Mouse (Mus musculus): ENCODE data around the gene Cyp2g1. TPM values are rescaled to one million over a fixed set of nuclear protein-coding genes. Genes with fewer than 3 reads are reported as not detected.
"Not testable (repeated sequence)": the region's sequence is repeated elsewhere in the genome, so short reads cannot be mapped to it uniquely, and the experiment has no call there.

The Cyp2g1 gene
- polyA plus RNA-seq, 1 experiment from 2014 or later = not detected

DNA sequence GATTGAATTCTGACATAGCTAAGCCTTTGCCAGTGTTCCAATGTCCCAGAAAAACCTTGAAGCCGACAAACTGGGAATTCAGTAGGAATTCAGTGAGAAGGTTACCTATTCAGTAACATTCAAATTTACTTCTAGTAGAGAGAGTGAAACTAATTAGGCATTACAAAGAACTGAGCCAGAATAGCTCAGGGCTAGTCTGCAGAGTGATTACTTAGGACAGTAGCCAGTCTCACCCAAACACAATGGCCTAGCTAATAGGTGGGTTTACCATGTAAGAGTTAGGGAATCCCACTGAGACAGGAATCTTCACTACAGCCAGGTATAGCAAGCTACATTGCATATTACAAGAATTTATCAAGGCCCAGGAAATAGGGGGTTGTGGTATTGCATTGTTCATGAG is 22.7 kb upstream of the Cyp2g1 start:
- not testable (repeated sequence) for H3K4me2 ChIP-seq; H3K36me3 ChIP-seq; H3K27me3 ChIP-seq (replicated peaks); H3K4me3 ChIP-seq; H3K4me1 ChIP-seq; ATAC-seq; H3K27ac ChIP-seq; H3K9ac ChIP-seq; H3K9me3 ChIP-seq (replicated peaks)
- WGBS (ENCODE audit: insufficient replicate concordance) = 57% methylated on average over 1 of the region's 1 CpGs

DNA sequence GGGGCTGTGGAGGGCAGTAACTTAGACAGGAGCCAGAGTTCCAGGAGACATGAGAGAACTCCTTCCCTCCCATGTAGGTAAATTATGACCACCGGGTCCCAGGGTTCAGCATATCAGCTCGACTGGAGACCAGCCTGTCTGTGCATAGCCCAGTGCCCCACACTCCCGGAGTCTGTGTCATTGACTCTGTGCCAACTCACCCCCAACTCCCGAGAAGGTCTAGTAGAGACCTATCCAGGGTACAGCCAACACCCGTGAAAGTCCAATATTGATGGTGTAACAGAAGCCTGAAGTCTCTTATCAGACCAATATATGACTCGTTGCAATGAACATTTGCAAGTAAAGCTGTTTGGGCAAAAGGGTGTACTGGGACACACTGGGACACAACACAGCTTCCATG is 18.7 kb upstream of the Cyp2g1 start:
- no peaks in the 10 kb centered on the region for H3K4me1 ChIP-seq
- ATAC-seq = no peak
- no peak overlapping the region for H3K4me2 ChIP-seq
- H3K27me3 ChIP-seq (replicated peaks) = no peaks in the 10 kb centered on the region
- H3K4me3 ChIP-seq = no peak overlapping the region
- no peak overlapping the region for H3K9ac ChIP-seq
- no peaks in the 10 kb centered on the region for H3K36me3 ChIP-seq
- no peaks in the 10 kb centered on the region for H3K9me3 ChIP-seq (replicated peaks)
- 57% methylated on average over 6 of the region's 6 CpGs for WGBS (ENCODE audit: insufficient replicate concordance)
- no peak overlapping the region for H3K27ac ChIP-seq

DNA sequence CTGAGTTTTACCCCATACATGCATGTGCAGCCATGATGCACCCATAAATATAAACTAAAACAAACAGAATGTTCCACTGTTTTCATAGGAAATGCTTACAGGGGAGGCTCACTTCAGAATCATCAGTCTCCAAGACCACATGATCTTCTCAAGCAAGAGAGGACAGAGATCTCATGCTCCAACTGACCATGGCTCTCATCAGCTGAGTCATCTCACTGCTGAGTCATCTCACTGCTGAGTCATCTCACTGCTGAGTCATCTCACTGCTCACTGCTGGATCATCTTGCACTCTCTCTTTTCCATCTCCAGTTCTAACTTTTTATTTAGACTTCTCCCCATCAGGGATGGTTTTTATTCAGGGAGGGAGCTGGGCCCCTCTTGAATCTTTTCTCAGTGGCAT is 8.6 kb upstream of the Cyp2g1 start:
- no peaks in the 10 kb centered on the region for H3K27me3 ChIP-seq (replicated peaks)
- H3K36me3 ChIP-seq = no peaks in the 10 kb centered on the region
- H3K27ac ChIP-seq = no peak overlapping the region
- no peaks in the 10 kb centered on the region for H3K9me3 ChIP-seq (replicated peaks)
- ATAC-seq = no peak
- H3K4me2 ChIP-seq = no peak overlapping the region
- H3K4me3 ChIP-seq = no peak overlapping the region
- H3K9ac ChIP-seq = no peak overlapping the region
- no peaks in the 10 kb centered on the region for H3K4me1 ChIP-seq

DNA sequence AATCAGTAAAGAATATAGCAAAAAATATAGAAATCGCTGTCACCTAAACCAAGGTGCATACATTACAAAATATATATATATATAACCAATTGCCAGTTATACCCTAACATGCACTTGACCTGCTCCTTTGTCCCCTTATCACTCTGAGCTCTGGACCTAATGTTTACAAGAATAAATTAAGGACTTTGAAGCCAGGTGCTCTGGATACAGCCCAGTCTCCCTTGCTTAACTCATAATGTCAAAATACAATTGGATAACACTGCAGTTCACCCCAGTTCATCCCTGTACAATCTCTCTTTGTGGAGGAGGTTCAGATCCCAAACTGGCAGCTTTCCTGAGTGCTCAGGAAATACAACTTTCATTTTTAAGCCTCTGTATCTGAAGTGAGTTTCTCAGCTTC is 7.7 kb upstream of the Cyp2g1 start:
- WGBS (ENCODE audit: insufficient replicate concordance) = 58% methylated on average over 1 of the region's 1 CpGs
- ATAC-seq = no peak

DNA sequence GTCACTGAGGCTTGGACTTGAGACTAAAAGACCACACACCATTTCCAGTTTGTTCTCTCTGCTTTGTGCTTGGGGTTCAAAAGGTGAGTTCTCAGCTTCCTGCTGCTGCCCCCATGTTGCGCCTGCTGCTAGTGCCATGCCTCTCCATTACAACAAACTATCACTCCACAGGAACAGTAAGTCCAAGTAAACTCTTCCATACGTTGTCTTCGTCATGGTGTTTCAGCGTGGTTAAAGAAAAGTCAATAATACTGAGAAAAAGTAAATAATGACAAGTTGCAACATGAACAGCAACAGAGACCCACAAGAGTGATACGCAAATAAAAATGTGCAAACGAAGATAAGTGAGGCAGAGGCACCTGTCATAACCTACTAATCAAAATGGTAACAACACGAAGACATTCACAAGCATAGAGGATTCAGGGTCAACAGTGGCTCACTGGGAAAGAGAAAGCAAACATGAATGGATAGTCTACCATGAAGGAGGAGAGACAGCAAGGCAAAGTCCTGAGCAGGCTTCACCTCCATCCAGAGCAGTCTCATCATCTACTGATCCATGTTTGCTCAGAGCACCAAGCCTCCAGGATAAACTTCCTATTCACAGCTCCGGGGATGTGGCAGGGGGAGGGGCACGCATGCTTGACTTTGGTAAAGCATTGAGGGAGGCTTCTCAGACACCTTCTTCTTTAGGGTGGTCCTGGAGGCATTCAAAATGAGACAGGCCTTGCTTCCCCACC is 23.0 kb downstream of the Cyp2g1 start:
- 61% methylated on average over 9 of the region's 9 CpGs for WGBS (ENCODE audit: insufficient replicate concordance)
- not testable (repeated sequence) for H3K36me3 ChIP-seq; H3K27me3 ChIP-seq (replicated peaks); H3K4me2 ChIP-seq; H3K4me3 ChIP-seq; H3K9ac ChIP-seq; H3K9me3 ChIP-seq (replicated peaks); H3K27ac ChIP-seq; H3K4me1 ChIP-seq; ATAC-seq

More for the DNA sequence above, 7.7 kb upstream of the Cyp2g1 start:
- H3K4me1 ChIP-seq = no peaks in the 10 kb centered on the region
- no peak overlapping the region for H3K4me3 ChIP-seq
- H3K4me2 ChIP-seq = no peak overlapping the region
- H3K9ac ChIP-seq = no peak overlapping the region
- H3K27me3 ChIP-seq (replicated peaks) = no peaks in the 10 kb centered on the region
- no peak overlapping the region for H3K27ac ChIP-seq
- no peaks in the 10 kb centered on the region for H3K9me3 ChIP-seq (replicated peaks)
- no peaks in the 10 kb centered on the region for H3K36me3 ChIP-seq

DNA sequence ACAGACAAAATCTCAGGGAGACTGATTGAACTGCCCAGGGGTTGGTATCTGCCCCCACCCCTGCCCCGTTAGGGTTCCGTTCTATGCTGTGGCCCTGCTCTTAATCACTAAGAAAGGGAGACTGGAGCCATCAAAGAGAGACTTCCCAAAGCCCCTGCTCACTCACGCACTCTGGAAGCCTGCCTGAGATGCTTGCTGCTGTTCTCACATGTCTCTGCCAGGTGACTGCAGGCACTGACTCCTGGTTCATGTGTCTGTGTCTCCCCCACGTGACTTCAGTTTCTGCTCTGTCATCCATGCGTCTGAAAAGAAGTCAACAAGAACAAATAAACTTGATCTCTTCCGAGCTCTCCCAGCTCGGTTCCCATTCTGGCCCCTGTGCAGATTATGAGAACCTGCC is 24.0 kb downstream of the Cyp2g1 start:
- not testable (repeated sequence) for ATAC-seq; H3K27me3 ChIP-seq (replicated peaks); H3K4me1 ChIP-seq; H3K27ac ChIP-seq; H3K9ac ChIP-seq; H3K36me3 ChIP-seq; H3K4me3 ChIP-seq; H3K4me2 ChIP-seq; H3K9me3 ChIP-seq (replicated peaks)
- WGBS (ENCODE audit: insufficient replicate concordance) = 63% methylated on average over 7 of the region's 7 CpGs

DNA sequence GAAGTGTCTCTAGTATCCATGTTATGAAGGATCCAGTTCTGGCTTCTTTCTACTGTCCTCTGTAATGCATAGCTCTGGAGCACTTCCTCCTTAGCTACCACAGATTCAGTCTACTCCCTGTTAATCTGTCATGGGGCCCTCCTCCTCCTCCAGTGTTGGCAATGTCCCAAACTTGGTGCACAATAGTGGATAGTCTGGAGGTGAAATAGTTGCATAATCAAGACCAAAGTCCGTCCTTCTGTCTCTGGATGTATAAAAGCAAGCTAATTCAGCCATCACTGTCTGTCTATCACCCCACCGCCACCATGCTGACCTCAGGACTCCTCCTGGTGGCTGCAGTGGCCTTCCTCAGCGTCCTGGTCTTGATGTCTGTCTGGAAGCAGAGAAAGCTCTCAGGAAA is 26.4 kb downstream of the Cyp2g1 start, which contains the start of gene Cyp2a5:
Gene Cyp2a5 (plus strand): TSS at position 247 of the 400 bp plus-strand sequence.
- H3K4me1 ChIP-seq; H3K9ac ChIP-seq; H3K9me3 ChIP-seq (replicated peaks); H3K4me3 ChIP-seq; H3K36me3 ChIP-seq; ATAC-seq; H3K4me2 ChIP-seq; H3K27me3 ChIP-seq (replicated peaks); H3K27ac ChIP-seq: not testable (repeated sequence)
- 51% methylated on average over 3 of the region's 3 CpGs for WGBS (ENCODE audit: insufficient replicate concordance)

DNA sequence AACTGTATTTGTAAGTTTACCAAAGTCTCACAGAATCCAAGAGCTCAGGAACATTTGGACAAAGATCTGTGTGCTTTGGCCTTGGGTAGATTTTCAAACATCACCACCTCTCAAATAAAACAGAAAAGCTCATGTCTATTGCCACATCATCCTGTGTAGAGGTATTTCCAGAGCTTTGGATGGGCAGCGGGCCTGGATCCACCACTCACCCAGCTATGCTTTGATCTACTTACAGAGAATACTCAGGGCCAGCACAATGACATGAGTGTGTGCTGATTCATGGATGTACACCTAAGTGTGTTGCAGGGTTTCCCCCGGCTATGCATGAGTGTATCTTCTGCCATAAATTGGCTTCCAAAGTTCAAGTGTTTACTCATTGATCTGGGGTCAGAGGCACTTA is 34.7 kb downstream of the Cyp2g1 start:
- not testable (repeated sequence) for ATAC-seq, H3K9ac ChIP-seq

DNA sequence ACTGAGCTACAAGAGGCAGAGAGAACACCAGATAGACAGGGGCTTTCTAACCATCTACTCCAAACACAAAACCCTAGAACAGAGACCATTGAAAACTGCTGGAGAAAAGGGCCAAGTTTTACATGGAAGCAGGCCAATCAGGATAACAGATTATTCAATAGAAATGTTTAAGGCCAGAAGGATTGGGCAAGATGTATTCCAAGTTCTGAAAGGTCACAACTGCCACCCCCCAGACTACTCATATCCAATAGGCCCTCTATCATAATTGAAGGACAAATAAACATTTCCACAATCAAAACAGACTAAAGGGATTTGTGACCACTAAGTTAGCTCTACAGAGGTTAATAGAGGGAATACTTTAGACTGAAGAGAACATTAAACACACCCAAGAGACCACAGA is 41.4 kb downstream of the Cyp2g1 start:
- H3K9me3 ChIP-seq (replicated peaks); H3K36me3 ChIP-seq; H3K4me1 ChIP-seq; H3K4me3 ChIP-seq; H3K4me2 ChIP-seq; ATAC-seq; H3K9ac ChIP-seq; H3K27ac ChIP-seq; H3K27me3 ChIP-seq (replicated peaks): not testable (repeated sequence)

More for the DNA sequence above, 34.7 kb downstream of the Cyp2g1 start:
- H3K27ac ChIP-seq; H3K27me3 ChIP-seq (replicated peaks); H3K9me3 ChIP-seq (replicated peaks); H3K36me3 ChIP-seq; H3K4me2 ChIP-seq; H3K4me3 ChIP-seq; H3K4me1 ChIP-seq: not testable (repeated sequence)
- WGBS (ENCODE audit: insufficient replicate concordance) = 55% methylated on average over 2 of the region's 2 CpGs

Other genes starting within 250 kb of the Cyp2g1 start
- gene Vmn1r185, start 190.4 kb upstream of the Cyp2g1 start, polyA plus RNA-seq (2016; fragmentation: Nextera tagmentation; extraction: Ambion mirVana) = not detected in 2 replicates
- not detected in 2 replicates for gene Cyp2b23, start 122.5 kb upstream of the Cyp2g1 start, polyA plus RNA-seq (2016; fragmentation: Nextera tagmentation; extraction: Ambion mirVana)
- not detected in 2 replicates for gene Cyp2b19, start 51.8 kb upstream of the Cyp2g1 start, polyA plus RNA-seq (2016; fragmentation: Nextera tagmentation; extraction: Ambion mirVana)
- not detected in 2 replicates for gene Cyp2a5, start 26.4 kb downstream of the Cyp2g1 start, polyA plus RNA-seq (2016; fragmentation: Nextera tagmentation; extraction: Ambion mirVana)
- not detected in 2 replicates for gene Cyp2a22, start 130.5 kb downstream of the Cyp2g1 start, polyA plus RNA-seq (2016; fragmentation: Nextera tagmentation; extraction: Ambion mirVana)
- 0.32 and 0.42 TPM in 2 replicates for gene Cyp2a12, start 220.2 kb downstream of the Cyp2g1 start, polyA plus RNA-seq (2016; fragmentation: Nextera tagmentation; extraction: Ambion mirVana)